Mouse (Mus musculus) right cerebral cortex, postnatal 10 days (tissue): ENCODE data around the gene Gimap9.

ENCODE experiments used
- DNase-seq, 2 experiments: peaks; one replicate each; pipeline ENCODE4 v3.0.0; 2021; ENCODE audit warnings: low spot score in 2 of 2

Gimap9 gene

DNA sequence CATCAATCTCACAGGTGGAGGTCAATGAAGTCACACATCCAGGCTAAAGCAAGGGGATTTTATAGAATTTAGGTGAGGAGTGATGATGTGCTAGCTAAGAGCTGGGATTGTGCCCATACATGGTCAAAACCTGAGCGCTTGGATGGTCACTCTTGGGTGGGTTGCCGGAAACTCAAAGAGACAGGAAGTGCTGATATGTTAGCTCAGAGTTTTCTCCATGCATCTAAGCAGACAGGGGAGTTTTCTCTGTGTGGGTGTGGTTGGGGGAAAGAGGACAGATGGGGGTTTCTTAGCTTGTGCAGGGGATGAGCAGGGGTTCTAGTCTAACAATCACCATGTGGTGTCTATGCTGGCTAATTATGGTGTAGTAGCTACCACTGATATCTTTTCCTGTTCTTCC lies 13.4 kb downstream of the Gimap9 start:
- DNase-seq: no peak

DNA sequence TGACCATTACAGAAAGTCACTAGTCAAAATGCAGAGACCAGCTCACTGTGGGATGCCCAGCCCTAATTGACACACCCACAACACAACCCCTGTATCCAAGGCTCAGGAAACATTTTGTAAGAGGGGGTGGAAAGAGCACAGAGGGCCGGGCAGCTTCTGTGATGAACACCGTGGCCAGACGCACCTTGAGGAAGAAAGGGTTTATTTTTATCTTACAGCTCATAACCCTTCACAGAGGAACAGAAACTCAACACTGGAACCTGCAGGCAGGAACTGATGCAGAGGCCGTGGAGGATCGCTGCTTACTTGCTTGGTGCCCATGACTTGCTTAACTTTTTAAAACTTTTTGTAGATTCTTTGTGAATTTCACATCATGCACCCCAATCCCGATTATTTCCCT lies 17.0 kb downstream of the Gimap9 start:
- DNase-seq: no peak

DNA sequence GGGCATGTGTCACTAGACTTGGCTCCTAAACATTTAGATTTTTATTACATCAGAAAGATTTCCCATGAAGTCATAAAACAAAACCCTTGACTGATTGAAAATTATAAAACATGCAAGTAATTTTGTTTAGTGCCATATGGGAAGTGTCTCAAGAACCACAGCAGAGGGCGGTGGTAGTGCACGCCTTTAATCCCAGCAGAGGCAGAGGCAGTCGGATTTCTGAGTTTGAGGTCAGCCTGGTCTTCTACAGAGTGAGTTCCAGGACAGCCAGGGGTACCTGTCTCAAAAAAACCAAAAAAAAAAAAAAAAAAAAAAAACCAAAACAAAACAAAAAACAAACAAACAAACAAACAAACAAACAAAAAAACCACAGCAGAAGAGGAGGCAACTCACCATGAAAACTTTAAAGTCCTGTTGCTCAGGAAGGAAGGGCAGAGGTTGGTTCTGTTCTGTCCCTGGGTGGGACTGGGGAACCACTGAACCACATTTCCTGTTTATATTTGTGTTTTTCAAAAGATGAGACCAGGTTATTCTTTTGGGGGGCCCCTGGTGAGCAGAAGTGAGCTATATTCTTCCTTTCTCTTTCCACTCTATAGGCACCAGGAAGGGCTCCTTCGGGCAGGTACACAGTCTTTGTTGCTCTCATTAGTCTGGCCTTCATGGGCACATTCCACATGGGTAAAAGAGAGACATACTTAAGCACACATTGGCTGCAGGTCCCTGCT lies 21.1 kb downstream of the Gimap9 start:
- DNase-seq: no peak

DNA sequence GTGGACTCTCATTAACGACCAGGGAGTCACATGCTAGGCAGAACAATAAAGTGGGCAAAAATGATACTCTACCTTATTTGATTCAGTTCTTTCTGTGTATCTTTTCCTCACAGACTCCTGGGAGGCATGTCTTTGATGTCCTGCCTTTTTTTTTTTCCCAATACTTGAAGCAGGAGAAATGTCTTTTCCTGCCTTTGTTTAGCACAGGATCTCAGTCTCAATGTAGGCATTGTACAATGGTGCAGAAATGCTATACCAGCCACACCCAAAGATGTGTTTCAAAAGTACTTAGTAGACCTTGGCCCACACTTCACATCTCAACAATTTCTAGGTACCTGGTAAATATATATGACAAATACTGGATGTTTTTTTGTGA lies 21.6 kb downstream of the Gimap9 start:
- DNase-seq: no peak

DNA sequence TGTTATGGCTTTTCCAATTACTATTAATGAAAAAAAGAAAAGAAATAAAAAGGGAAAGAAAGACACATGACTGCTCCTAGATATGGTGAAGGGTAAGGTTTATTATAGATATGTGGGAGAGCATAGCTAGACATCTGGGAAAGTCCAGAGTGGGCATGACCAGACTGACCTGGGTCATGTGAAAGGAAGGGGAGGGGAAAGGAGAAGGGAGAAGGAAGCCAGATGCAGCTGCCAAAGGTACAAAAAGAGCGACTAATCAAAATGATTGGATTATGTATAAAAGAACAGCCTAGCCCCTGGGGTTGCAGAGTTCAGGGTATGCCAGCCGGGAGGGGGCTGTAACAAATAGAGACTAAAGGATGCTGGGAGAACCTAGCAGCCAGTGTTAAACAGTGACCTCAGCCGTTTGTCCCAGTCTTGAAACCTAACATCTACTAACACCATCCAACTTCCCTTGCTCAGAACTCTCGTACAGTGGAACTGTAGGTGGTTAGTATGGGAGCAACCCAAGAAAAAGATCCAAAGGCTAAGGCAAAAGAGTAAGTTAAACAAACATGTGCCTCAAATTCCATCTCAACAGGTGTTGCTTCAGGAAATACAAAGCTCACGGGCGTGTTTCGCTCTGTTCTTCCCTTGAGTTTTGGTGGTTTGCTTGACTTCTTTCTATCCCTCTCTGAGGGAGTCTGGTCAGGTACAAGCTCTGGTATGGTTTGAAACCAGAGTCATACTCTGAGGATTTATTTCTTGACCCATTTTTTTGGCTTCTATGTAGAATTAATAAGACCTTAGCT lies 22.3 kb downstream of the Gimap9 start:
- DNase-seq: no peak

DNA sequence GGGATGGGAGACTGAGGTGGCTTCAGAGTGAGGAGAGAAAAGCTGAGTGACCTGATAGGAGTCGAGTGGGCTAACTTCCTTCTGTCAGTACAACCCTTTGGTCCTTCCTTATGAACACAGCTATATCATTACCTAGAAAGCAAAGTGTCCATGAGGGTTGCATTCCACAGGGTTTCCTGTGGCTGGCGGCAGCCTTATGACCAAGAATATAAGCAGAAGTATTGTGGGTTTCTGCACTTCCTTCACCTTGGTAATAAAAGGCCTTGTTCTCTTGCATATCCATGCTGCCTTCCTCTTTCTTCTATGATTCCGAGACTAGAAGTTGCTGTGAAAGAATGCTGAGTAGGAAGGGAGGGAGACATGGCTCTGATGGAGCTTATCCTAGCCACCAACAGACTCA lies 23.0 kb downstream of the Gimap9 start:
- no peak for DNase-seq

DNA sequence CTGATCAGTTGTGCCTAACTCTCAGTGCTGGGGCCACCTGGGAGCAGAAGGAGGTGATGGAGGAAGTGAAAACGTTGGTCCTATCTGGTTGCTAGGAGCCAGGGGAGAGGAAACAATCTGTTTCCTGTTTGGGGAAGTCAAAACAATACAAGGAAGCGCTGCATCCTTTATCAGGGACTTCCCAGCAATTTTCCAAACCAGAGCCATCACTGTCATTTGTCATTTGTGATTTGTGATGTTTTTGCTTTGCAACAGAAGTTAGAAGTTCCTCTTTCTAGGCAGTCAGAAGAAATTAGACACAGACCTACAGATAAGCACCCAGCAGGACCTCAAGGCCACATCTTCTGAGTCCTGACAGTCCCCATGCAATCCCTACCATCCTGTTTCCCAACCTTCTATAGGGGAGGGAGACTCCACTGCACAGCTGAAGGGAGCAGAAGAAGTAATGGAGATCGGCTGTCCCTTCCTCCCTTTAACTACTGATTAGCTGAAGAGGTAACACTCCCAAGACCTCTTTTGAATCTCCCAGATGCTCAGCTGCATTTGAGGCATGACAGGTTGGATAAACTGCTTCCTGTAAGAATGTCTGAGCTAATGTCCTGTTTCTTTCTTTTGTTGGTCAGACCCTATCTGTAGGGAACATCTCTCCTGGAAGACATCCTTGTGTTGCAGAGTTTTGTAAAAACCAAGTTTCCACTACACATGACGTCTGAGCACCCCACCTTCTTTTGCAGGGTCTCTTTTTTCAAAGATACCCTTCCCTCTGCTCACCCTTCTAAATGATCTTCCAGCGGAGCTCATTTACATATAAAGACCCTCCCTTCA lies 24.5 kb downstream of the Gimap9 start:
- DNase-seq: no peak

DNA sequence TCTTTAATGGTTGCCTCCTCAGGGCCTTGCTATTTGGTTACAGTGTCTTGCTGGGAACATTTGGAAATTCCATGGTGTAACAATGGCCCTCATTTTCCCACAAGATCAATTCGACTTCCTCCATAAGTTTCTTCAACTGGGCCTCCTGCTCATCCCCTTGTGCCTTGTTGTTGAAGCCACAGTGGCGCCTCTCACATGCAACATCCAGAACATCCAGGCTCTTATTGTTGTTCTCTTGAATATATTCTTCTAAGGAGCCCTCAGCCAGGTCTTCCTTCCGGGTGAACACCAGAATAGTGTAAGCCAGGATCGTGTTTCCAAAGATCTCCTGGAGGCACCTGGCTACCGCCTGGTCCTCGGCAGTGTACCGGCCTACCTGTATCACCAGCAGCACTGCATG lies 26.2 kb downstream of the Gimap9 start:
- DNase-seq: no peak

DNA sequence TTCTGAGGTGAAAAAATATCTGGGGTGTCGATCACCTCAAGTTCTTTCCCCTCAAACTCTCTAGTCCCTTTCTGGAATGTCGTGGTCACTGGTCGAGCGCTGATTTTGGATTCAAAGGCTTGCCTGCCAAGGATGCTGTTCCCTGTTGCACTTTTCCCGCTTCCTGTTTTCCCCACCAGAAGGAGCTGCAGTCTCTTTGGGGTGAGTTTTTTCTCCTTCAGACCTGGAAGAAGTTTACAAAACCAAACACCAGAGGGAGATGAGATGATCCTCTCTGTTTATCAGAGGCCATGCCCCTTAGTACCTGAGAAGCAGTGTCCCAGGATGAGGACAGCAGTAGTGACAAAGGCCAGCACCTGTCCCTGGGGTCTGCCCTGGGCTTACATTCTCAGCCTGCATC lies 26.7 kb downstream of the Gimap9 start:
- no peak for DNase-seq

DNA sequence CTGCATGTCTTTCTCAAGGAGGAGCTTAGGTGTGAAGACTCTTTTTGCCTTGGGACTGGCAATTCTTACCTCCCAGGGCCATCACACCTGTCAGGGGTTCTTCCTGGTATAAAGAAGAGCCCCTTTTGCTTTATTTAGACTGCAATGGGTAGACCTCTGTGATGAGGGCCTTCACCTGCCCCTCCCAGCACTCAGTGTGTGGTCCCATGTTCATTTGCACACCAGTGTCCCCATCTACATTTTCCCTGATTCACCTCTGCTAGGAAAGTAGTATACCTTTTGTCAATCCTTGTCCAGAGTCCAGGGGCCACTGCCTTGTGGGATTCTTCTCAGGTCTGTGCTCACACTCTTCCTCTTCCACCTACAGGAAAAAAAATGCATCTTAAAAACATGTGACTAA lies 28.2 kb downstream of the Gimap9 start:
- DNase-seq: no peak

DNA sequence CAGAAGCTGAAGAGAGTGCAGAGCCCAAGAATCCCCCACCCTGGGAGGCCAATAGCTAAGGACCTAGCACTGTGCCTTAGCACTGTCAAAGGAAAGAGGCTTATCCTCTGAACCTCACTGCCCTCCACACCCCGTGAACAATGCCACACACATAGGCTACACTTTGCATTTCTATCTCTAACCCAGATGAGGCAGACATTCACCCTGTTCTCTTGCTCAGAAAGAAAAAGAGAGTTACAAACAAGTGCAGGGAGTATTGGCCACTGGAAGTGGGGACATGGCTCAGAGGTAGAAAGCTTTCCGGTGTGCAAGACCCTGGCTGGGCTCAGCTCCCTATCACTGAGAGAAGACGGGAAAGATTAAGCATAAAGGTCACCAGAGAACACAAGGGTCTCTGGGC lies 30.2 kb downstream of the Gimap9 start:
- no peak for DNase-seq

DNA sequence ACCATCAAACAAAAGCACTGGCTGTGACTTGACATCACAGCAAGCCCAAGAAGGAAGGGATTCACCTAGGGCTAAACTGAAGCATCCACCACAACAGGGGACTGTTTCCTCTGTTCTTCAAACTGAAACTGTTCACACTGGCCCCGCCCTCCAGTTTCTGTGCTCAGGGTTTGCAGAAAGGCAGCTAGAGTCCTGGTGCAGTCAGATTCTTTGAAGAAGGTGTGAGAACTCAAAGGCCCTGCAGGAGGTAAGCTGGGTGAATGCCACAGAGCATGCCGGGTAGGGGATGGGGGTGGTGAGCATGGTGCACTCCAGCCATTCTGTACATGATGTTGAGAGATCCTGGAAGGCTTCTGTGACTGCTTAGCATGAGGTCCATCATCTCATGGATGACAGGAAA lies 42.5 kb downstream of the Gimap9 start, which contains the start of the genes Gm28053 and Gimap7:
Gene Gm28053 (plus strand): TSS at position 153 of the 400 bp plus-strand sequence.
Gene Gimap7 (plus strand): TSS at position 167 of the 400 bp plus-strand sequence.
- no peak for DNase-seq

DNA sequence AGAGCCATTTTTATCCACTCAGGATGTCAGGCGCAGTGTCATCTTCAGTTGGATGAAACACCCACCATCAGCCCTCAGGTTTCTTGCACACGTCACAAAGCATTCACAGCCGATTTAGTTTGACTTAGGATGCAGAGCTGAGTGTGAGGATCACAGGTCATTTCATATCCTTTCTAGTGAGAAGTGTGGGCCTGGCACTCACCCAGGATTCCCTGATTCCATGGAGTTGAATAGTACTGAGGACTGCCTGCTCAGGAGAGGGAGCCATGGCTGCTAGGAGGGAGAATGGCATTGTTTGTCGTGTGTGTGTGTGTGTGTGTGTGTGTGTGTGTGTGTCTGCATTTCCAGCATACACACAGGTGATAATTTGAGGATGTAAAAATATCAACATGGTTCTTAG lies 44.4 kb downstream of the Gimap9 start:
- DNase-seq: peak in 1 of 2 experiments; percentile 25

DNA sequence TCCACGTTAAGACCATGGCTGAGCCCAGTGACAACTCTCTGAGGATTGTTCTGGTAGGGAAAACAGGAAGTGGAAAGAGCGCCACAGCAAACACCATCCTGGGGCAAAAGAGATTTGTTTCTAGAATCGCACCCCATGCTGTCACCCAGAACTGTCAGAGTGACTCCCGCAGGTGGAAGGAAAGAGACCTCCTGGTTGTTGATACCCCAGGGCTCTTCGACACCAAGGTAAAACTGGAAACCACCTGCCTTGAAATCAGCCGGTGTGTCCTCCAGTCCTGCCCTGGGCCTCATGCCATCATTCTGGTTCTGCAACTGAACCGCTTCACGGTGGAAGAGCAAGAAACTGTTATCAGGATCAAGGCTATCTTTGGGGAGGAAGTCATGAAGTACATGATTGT lies 47.5 kb downstream of the Gimap9 start:
- no peak for DNase-seq

DNA sequence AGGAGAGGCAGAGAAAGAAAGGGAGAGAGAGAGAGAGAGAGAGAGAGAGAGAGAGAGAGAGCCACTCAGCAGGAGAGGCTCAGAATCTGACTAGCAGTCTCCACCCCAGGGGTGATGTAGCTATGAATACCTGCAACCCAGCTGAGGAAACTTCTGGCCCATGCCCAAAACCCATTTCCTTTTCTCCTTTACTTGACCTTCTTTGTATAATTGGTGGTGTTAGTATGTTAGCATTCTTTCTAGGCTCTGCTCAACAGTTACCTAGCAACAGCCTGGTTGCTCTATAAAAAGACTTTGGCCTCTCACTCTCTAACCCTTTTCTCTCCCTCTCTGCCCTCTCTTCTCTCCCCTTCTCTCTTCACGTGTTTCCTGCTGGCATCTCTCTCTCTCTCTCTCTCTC lies 49.5 kb downstream of the Gimap9 start:
- DNase-seq: peak; percentile 31 to 44

DNA sequence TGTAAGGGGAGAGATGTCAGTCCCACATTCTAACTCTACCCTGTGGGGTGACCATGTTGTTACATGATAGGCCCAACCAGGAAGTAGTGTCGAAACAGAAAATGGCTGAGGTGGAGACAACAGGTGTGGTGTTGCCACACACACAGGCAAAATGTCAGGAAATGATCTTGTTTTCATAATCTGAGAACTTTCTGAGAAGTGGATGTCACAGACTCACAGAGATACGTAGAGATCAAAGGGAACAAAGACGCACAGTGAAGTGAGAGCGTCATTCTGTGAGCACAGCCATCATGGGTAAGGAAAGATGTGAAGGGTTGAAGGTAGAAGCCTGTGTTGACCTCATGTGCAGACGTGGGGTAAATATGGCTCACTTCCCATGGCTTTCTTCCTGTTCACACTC lies 51.8 kb downstream of the Gimap9 start:
- DNase-seq: no peak
